Mouse (Mus musculus) neural tube, embryonic 14.5 days (tissue): Measurements from ENCODE around the gene Rho. TPM values are rescaled to one million over a fixed set of nuclear protein-coding genes. Genes with fewer than 3 reads are reported as not detected.

Source experiments
- ATAC-seq: fragments of 200-750 bp; cut with Nextera tagmentation; 2 replicates; pipeline ENCODE4 v1.8.0; 2017; ENCODE audit warnings: low read depth, mild to moderate bottlenecking, moderate TSS enrichment, moderate library complexity
- H3K27ac ChIP-seq: fragments of 300-500 bp; sonication (generic); 2 replicates; pipeline ENCODE4 v1.5.1; 2014; ENCODE audit warnings: low read depth, mild to moderate bottlenecking, control low read depth, low read length, moderate library complexity, mixed read lengths
- H3K27me3 ChIP-seq: fragments of 300-500 bp; sonication (generic); 2 replicates; pipeline ENCODE4 v1.6.1; 2014; ENCODE audit warnings: low read length; ENCODE audit not compliant: control insufficient read depth, insufficient read depth
- H3K36me3 ChIP-seq: fragments of 300-500 bp; sonication (generic); 2 replicates; pipeline ENCODE4 v1.6.1; 2014; ENCODE audit warnings: low read length, mixed read lengths; ENCODE audit not compliant: control insufficient read depth, insufficient read depth
- H3K4me1 ChIP-seq: fragments of 300-500 bp; sonication (generic); 2 replicates; pipeline ENCODE4 v1.6.1; 2014; ENCODE audit warnings: low read length; ENCODE audit not compliant: control insufficient read depth, insufficient read depth
- H3K4me2 ChIP-seq: fragments of 300-500 bp; sonication (generic); 2 replicates; pipeline ENCODE4 v1.6.1; 2014; ENCODE audit warnings: mild to moderate bottlenecking, low read depth, low read length, control low read depth
- H3K4me3 ChIP-seq: fragments of 300-500 bp; sonication (generic); 2 replicates; pipeline ENCODE4 v1.5.1; 2014; ENCODE audit warnings: low read depth, low read length, control low read depth, mixed read lengths
- H3K9ac ChIP-seq: fragments of 300-500 bp; sonication (generic); replicated peaks from 2 replicates; pipeline ENCODE4 v1.6.1; 2014; ENCODE audit warnings: low read depth, mild to moderate bottlenecking, control low read depth, low read length, mixed read lengths
- H3K9me3 ChIP-seq: fragments of 300-500 bp; sonication (generic); 2 replicates; pipeline ENCODE4 v1.6.1; 2016; ENCODE audit warnings: low read length; ENCODE audit not compliant: control insufficient read depth
- WGBS: fragments of 180-500 bp; shearing (Covaris S2); extraction: QIAGEN DNeasy Blood & Tissue Kit; methylation state at CpG from one replicate; pipeline ENCODE4 v1.1.7; 2014; 5-methylcytosine and 5-hydroxymethylcytosine counted together
- polyA plus RNA-seq: library from polyadenylated mRNA; unstranded; fragments of >200 nt; fragmentation: Nextera tagmentation; extraction: Ambion mirVana; gene quantifications from 2 replicates; pipeline ENCODE4 v1.2.1, GENCODE M21; 2014

Gene Rho
- polyA plus RNA-seq, 1 experiment from 2014 or later = 0.07 TPM

DNA sequence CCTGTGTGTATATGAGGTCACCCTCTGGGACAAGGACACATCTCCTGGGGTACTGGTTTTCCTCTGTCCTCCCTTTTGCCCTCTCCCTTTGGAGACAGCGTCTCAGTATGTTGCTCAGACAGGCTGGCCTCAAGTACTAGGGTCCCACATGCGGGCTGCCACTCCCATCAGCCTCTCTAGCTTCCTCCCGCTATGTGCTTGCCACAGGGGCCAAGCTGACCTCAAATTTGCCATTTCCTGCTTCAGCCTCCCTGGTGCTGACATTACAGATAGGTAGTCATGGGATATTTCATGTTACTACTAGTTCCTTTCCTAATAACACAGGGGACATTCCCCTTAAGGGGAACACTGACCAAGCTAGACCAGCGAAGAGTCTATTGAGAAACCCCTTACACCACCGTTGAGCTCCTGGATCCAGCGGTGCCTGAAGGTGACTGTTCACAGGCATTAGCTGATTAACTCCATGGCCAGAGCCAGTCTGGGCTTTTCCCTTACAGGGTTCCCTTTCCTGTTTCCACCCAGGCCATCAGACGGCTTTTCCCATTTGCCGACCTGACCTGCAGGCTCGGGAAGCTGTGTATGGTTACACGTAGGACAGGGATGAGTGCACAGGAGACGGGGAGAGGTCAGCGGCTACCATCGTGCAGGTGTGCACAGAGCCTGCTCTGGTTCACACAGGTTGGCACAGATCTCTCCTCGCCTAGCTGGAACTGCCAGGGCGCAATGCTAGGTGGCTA lies 41.8 kb downstream of the Rho start:
- Histone ChIP-seq H3K9ac (no peak overlapping the region), H3K9me3 (no peaks in the 10 kb centered on the region), H3K27ac (no peak overlapping the region), H3K4me1 (peaks cover 19% of the 10 kb centered on the region), H3K4me2 (no peak overlapping the region), H3K27me3 (no peaks in the 10 kb centered on the region), H3K4me3 (no peak overlapping the region), H3K36me3 (no peaks in the 10 kb centered on the region)
- ATAC-seq = no peak
- WGBS = 90% methylated on average over 15 of the region's 15 CpGs

DNA sequence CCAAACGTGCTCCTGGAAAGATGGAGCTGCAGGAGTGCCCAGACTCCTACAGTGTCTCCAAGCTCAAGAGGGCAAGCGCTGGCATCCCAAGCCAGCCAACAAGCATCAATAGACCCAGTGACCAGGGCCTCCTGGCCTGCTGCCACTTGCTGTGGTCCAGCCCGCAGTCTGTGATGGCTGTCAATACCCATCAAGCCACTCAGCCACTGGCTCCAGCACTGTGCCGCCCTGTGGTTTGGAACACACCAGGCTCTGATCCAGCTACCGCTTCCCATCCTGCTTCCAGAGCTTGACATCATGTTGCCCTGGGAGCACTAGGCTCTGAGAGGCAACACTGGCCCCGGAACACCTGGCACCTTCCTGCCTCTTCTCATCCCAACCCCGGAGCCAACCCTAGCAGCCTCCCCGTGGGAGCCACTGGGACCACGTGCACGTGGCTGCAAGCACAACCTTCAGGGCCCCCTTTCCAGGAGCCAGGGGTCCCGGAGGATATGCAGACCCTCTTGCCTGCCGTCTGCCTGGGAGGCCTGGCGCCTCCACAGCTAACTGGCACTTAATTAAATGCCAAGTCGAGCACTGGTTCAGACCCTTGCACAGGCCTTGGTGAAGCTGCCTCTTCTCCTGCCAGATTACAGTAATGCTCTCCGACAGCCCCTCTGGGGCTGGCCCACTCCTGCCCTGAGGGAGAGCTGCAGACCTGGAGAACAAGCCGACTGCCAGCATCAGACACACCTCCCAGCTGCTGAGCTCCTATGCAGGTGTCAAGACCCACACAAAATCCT lies 42.5 kb downstream of the Rho start:
- Histone ChIP-seq H3K27ac (no peak overlapping the region), H3K9me3 (no peaks in the 10 kb centered on the region), H3K36me3 (no peaks in the 10 kb centered on the region), H3K9ac (no peak overlapping the region), H3K4me1 (peaks cover 19% of the 10 kb centered on the region), H3K4me2 (no peak overlapping the region), H3K4me3 (no peak overlapping the region), H3K27me3 (no peaks in the 10 kb centered on the region)
- 65% methylated on average over 16 of the region's 16 CpGs for WGBS
- ATAC-seq = no peak

DNA sequence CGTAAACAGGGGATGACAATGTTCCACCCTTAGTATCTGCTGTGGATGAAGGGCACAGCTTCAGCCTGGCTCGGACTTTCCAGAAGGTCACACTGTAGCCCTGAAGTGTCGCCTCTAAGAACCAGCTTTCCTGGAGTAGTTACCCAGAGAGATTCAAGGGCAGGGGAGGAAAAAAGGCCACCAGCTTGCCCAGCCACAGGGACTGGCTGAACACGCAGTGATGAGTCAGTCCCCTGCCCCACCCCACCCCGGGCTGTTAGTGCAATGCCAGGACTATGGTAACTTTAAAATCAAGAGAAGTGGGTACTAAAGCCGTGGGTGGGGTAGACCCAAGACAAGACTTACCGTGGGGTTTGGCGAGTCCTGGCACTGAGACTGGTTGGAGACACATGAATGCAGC lies 44.1 kb downstream of the Rho start:
- no peak overlapping the region for H3K9ac ChIP-seq
- H3K36me3 ChIP-seq = no peaks in the 10 kb centered on the region
- no peak overlapping the region for H3K27ac ChIP-seq
- no peaks in the 10 kb centered on the region for H3K27me3 ChIP-seq
- peaks cover 19% of the 10 kb centered on the region for H3K4me1 ChIP-seq
- 87% methylated on average over 8 of the region's 8 CpGs for WGBS
- ATAC-seq = no peak
- H3K4me3 ChIP-seq = no peak overlapping the region
- no peaks in the 10 kb centered on the region for H3K9me3 ChIP-seq
- H3K4me2 ChIP-seq = no peak overlapping the region

DNA sequence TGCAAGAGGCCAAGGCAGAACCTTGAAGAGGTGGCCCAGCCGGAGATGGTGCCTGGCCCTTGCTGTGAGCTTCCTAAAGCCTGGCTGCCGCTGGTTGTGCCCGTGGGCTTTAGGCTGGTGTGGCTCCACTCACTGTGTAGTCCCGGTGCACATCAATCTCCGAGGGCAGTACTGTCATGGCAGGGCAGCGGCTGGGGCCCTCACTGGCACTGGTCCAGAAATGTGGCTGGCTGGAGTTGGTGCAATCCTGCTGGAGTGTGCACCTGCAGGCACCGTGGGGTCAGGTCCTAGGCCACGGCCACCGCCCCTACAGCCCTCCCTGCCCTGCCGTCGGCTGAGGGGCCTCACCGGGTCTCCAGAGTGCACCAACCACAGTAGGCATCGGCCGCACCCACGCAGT lies 46.3 kb downstream of the Rho start:
- 77% methylated on average over 15 of the region's 15 CpGs for WGBS
- Histone ChIP-seq H3K9ac (no peak overlapping the region), H3K9me3 (no peaks in the 10 kb centered on the region), H3K4me3 (no peak overlapping the region), H3K4me1 (peaks cover 7% of the 10 kb centered on the region; the same call in 1 of the 2 replicates), H3K36me3 (no peaks in the 10 kb centered on the region), H3K27ac (no peak overlapping the region), H3K27me3 (no peaks in the 10 kb centered on the region), H3K4me2 (no peak overlapping the region)
- ATAC-seq = no peak

DNA sequence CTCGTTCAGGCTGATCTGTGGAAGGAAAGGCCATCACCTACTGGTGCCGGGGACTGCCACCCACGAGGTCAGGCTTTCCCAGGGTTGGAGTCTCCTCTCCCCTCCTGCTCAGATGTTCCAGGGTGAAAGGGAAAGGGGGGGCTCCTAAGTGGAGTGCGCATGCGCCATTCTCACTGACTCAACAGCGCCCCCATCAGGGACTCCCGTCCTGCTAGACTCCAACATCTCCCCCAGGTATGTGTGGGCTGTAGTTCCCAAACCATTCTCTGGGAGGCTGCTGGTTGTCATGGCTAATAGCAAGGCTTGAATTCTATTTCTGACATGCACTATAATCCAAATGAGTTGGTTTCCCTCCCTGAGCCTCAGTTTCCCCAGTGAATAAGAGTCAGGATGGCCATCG lies 47.0 kb downstream of the Rho start:
- Histone ChIP-seq H3K4me2 (no peak overlapping the region), H3K4me1 (peaks cover 8% of the 10 kb centered on the region; the same call in 1 of the 2 replicates), H3K36me3 (no peaks in the 10 kb centered on the region), H3K9ac (no peak overlapping the region), H3K4me3 (no peak overlapping the region), H3K27me3 (no peaks in the 10 kb centered on the region), H3K9me3 (no peaks in the 10 kb centered on the region), H3K27ac (no peak overlapping the region)
- WGBS = 70% methylated on average over 8 of the region's 8 CpGs
- ATAC-seq = no peak

DNA sequence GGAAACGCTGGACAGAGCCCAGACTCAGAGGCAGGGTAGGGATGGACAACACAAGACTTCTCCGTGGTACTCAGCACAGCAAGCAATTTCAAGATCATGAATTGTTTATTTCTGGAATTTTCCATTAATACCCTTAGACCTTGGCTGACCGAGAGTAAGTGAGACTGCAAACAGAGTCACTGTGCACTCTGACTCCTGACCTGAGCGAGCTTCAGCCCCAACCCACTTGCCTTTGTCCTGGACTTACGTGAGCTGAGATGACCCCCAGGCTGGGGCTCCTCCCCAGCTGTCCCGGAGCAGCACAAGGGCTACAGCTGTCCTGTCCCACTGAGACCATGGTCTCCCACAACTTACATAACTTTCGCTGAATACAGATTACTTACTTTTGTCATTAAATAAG lies 51.3 kb downstream of the Rho start:
- Histone ChIP-seq H3K4me1 (peaks cover 19% of the 10 kb centered on the region), H3K36me3 (no peaks in the 10 kb centered on the region), H3K27me3 (no peaks in the 10 kb centered on the region), H3K9me3 (no peaks in the 10 kb centered on the region), H3K27ac (no peak overlapping the region), H3K9ac (no peak overlapping the region), H3K4me2 (no peak overlapping the region), H3K4me3 (no peak overlapping the region)
- ATAC-seq = no peak
- WGBS = 50% methylated on average over 7 of the region's 7 CpGs

DNA sequence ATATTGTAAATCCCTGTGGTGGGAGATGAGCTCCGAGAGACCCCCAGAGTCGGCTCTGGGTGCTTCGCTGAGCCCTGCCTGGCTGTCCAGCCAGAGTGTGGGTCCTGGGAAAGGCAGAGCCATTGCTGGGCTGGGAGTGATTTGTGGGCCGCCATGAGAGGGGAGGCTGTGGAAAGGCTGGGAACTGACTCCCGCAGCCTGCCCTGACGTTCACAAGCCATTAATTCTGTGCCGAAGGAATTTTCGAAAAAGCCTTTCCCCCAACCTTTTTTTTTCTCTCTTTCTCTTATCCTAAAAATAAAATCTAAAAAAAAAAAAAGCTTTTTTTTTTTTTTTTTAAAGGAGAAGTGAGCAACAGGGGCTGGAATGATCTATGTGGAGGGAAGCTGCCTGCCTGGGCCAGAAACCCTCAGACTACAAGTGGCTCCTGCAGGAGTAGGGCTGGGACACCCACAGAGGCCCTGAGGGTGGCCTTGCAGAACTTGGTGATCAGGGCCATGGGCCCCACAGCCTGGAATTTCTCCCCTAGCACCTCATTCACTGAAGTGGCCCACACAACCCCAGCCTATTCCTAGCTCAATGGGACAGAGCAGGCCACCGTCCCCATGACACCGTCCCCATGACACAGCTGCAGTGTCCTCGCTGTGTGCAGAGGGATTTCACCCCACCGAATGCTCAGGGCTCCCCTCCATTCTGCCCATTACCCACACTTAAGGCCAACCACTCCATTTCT lies 51.9 kb downstream of the Rho start:
- Histone ChIP-seq H3K27me3 (no peaks in the 10 kb centered on the region), H3K9me3 (no peaks in the 10 kb centered on the region), H3K36me3 (no peaks in the 10 kb centered on the region), H3K4me3 (no peak overlapping the region), H3K27ac (no peak overlapping the region), H3K9ac (no peak overlapping the region), H3K4me1 (peaks cover 19% of the 10 kb centered on the region), H3K4me2 (no peak overlapping the region)
- no peak for ATAC-seq
- 32% methylated on average over 12 of the region's 12 CpGs for WGBS

DNA sequence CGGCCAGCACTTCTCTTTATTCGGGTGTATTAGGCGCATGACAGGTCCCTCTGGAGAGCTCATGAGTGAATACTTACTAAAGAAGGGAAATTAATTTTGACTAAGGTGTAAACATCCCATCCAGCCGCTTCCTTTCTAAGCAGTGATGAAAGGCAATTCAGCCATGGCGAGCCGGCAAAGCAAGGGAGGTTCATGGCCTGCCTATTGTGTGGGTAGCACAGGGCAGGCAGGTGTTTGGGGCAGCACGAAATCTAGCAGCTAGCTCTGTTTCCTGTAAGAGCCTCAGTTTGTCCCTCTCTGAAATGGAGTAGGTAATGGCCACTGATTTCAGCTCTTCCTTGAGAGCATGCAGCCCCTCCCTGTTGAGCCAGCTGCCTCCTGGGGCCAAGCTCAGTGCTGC lies 53.0 kb downstream of the Rho start:
- no peaks in the 10 kb centered on the region for H3K9me3 ChIP-seq
- no peak overlapping the region for H3K4me3 ChIP-seq
- no peaks in the 10 kb centered on the region for H3K27me3 ChIP-seq
- 0 out of 2 replicates have a peak overlapping the region, but pooled peaks have one; percentile 16 for H3K9ac ChIP-seq
- WGBS = 48% methylated on average over 7 of the region's 7 CpGs
- H3K4me1 ChIP-seq = peaks cover 19% of the 10 kb centered on the region
- no peaks in the 10 kb centered on the region for H3K36me3 ChIP-seq
- no peak for ATAC-seq
- no peak overlapping the region for H3K27ac ChIP-seq
- no peak overlapping the region for H3K4me2 ChIP-seq

DNA sequence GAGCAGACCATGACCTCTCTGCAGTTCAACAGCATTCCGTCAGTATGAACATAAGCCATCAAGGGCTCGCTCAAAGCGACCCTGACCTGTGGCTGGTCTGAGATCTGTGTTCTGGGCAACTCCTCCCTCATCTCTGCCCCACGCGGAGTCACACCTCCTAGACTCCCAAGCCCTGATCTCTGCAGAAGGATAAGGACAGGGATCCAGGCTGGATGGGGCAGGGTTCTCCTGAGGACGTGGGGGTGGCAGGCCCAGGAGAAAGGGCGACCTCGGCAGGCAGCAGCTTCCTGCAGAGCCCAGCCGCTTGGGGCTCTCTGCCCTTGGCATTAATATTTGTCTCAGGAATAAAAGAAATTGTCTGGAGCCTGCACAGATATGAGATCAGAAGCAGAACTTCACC lies 54.1 kb downstream of the Rho start:
- Histone ChIP-seq H3K4me3 (no peak overlapping the region), H3K27me3 (no peaks in the 10 kb centered on the region), H3K27ac (no peak overlapping the region), H3K4me2 (no peak overlapping the region), H3K36me3 (no peaks in the 10 kb centered on the region), H3K9me3 (no peaks in the 10 kb centered on the region), H3K4me1 (peaks cover 19% of the 10 kb centered on the region), H3K9ac (no peak overlapping the region)
- ATAC-seq = no peak
- 66% methylated on average over 9 of the region's 9 CpGs for WGBS
